Mouse (Mus musculus) MEL (cell line): ENCODE measurements around the gene Pi4kb. TPM values are rescaled to one million over a fixed set of nuclear protein-coding genes. Genes with fewer than 3 reads are reported as not detected.

Source experiments
- DNase-seq: peaks from one replicate; pipeline ENCODE4 v3.0.0; 2011; ENCODE audit warnings: low read depth, low spot score
- H3K27ac ChIP-seq: 2 replicates; pipeline ENCODE4 v1.5.1; 2012; ENCODE audit warnings: low read depth, mild to moderate bottlenecking, control low read depth, low read length, moderate library complexity; ENCODE audit not compliant: control insufficient read depth
- H3K27me3 ChIP-seq, 2 experiments: fragments of 150-350 bp in 1 of 2; sonication (generic) in 1 of 2; 2 replicates each; pipeline ENCODE4 v1.6.1; 2012; ENCODE audit warnings: low read length in 2 of 2, mild to moderate bottlenecking in 2 of 2, improper control_type of control experiment in 1 of 2, moderate library complexity in 1 of 2; ENCODE audit not compliant: insufficient read depth in 2 of 2, control insufficient read depth in 1 of 2
- H3K36me3 ChIP-seq, 2 experiments: 2 replicates each; pipeline ENCODE4 v1.6.1; 2012 to 2014; ENCODE audit warnings: low read length in 2 of 2, improper control_type of control experiment in 1 of 2, inconsistent platforms in 1 of 2, mild to moderate bottlenecking in 1 of 2; ENCODE audit not compliant: insufficient read depth in 2 of 2, control insufficient read depth in 1 of 2
- H3K4me1 ChIP-seq, 2 experiments: fragments of 150-350 bp in 1 of 2; sonication (generic) in 1 of 2; 2 replicates each; pipeline ENCODE4 v1.6.1; 2012; ENCODE audit warnings: low read length in 2 of 2, improper control_type of control experiment in 1 of 2, mild to moderate bottlenecking in 1 of 2; ENCODE audit not compliant: insufficient read depth in 2 of 2, control insufficient read depth in 1 of 2
- H3K4me3 ChIP-seq, 2 experiments: fragments of 150-350 bp in 1 of 2; sonication (generic) in 1 of 2; 2 replicates each; pipeline ENCODE4 v1.5.1; 2012; ENCODE audit warnings: low read depth in 2 of 2, low read length in 2 of 2, mild to moderate bottlenecking in 2 of 2, moderate library complexity in 2 of 2, control low read depth in 1 of 2, improper control_type of control experiment in 1 of 2; ENCODE audit not compliant: control insufficient read depth in 1 of 2, insufficient read depth in 1 of 2
- H3K79me2 ChIP-seq: 2 replicates; pipeline ENCODE4 v1.6.1; 2012; ENCODE audit warnings: mild to moderate bottlenecking, low read length, moderate library complexity; ENCODE audit not compliant: control insufficient read depth, poor library complexity, insufficient read depth
- H3K9ac ChIP-seq: 2 replicates; pipeline ENCODE4 v1.6.1; 2012; ENCODE audit warnings: low read depth, mild to moderate bottlenecking, control low read depth, low read length, moderate library complexity; ENCODE audit not compliant: control insufficient read depth, poor library complexity, severe bottlenecking
- H3K9me3 ChIP-seq: fragments of 150-350 bp; sonication (generic); replicated peaks from 2 replicates; pipeline ENCODE4 v1.6.1; 2012; ENCODE audit warnings: mild to moderate bottlenecking, low read length, improper control_type of control experiment, moderate library complexity; ENCODE audit not compliant: insufficient read depth
- BHLHE40 ChIP-seq: IDR thresholded peaks from 2 replicates; pipeline ENCODE4 v1.6.1; 2012; ENCODE audit warnings: low read depth, mild to moderate bottlenecking, inconsistent platforms, low read length, improper control_type of control experiment, borderline replicate concordance
- CHD1 ChIP-seq: IDR thresholded peaks from 2 replicates; pipeline ENCODE4 v1.6.1; 2012; ENCODE audit warnings: low read depth, mild to moderate bottlenecking, inconsistent platforms, low read length, improper control_type of control experiment
- CHD2 ChIP-seq: IDR thresholded peaks from 2 replicates; pipeline ENCODE4 v1.6.1; 2011; ENCODE audit warnings: low read length, improper control_type of control experiment
- CTCF ChIP-seq, 3 experiments: IDR thresholded peaks in 2 of 3; conservative IDR thresholded peaks in 1 of 3; 2 replicates each; pipeline ENCODE4 v1.5.1; 2011 to 2012; ENCODE audit warnings: low read length in 3 of 3, low read depth in 2 of 3, mild to moderate bottlenecking in 2 of 3, improper control_type of control experiment in 1 of 3, inconsistent platforms in 1 of 3, mixed read lengths in 1 of 3, moderate library complexity in 1 of 3; ENCODE audit not compliant: control insufficient read depth in 1 of 3, insufficient read depth in 1 of 3, poor library complexity in 1 of 3, severe bottlenecking in 1 of 3
- E2F4 ChIP-seq: IDR thresholded peaks from 2 replicates; pipeline ENCODE4 v1.6.1; 2011; ENCODE audit warnings: low read depth, low read length, improper control_type of control experiment, borderline replicate concordance
- ELF1 ChIP-seq: IDR thresholded peaks from 2 replicates; pipeline ENCODE4 v1.6.1; 2014; ENCODE audit warnings: low read depth, mild to moderate bottlenecking, inconsistent platforms, low read length, improper control_type of control experiment, moderate library complexity
- EP300 ChIP-seq, 2 experiments: IDR thresholded peaks; 2 replicates each; pipeline ENCODE4 v1.6.1; 2011; ENCODE audit warnings: improper control_type of control experiment in 2 of 2, low read length in 2 of 2, low read depth in 1 of 2, mild to moderate bottlenecking in 1 of 2
- GABPA ChIP-seq: IDR thresholded peaks from 2 replicates; pipeline ENCODE4 v1.6.1; 2012; ENCODE audit warnings: low read depth, mild to moderate bottlenecking, inconsistent platforms, low read length, improper control_type of control experiment, moderate library complexity
- GATA1 ChIP-seq: IDR thresholded peaks from 2 replicates; pipeline ENCODE4 v1.6.1; 2011; ENCODE audit warnings: low read depth, low read length, improper control_type of control experiment
- HCFC1 ChIP-seq: IDR thresholded peaks from 2 replicates; pipeline ENCODE4 v1.6.1; 2012; ENCODE audit warnings: low read depth, mild to moderate bottlenecking, inconsistent platforms, low read length, improper control_type of control experiment, moderate library complexity
- JUND ChIP-seq: IDR thresholded peaks from 2 replicates; pipeline ENCODE4 v1.6.1; 2011; ENCODE audit warnings: low read depth, mild to moderate bottlenecking, improper control_type of control experiment, low read length
- KAT2A ChIP-seq: conservative IDR thresholded peaks from 2 replicates; pipeline ENCODE4 v1.6.1; 2012; ENCODE audit warnings: low read depth, low read length, improper control_type of control experiment, inconsistent platforms
- MAFK ChIP-seq: IDR thresholded peaks from 2 replicates; pipeline ENCODE4 v1.6.1; 2011; ENCODE audit warnings: low read depth, mild to moderate bottlenecking, low read length, improper control_type of control experiment, borderline replicate concordance
- MAZ ChIP-seq: IDR thresholded peaks from 2 replicates; pipeline ENCODE4 v1.6.1; 2012; ENCODE audit warnings: low read depth, mild to moderate bottlenecking, inconsistent platforms, low read length, improper control_type of control experiment
- MEF2A ChIP-seq: IDR thresholded peaks from 2 replicates; pipeline ENCODE4 v1.6.1; 2014; ENCODE audit warnings: low read depth, mild to moderate bottlenecking, inconsistent platforms, low read length, improper control_type of control experiment; ENCODE audit not compliant: poor library complexity, insufficient replicate concordance, severe bottlenecking; ENCODE audit errors: extremely low read depth
- MXI1 ChIP-seq: IDR thresholded peaks from 2 replicates; pipeline ENCODE4 v1.6.1; 2011; ENCODE audit warnings: mild to moderate bottlenecking, low read depth, low read length, improper control_type of control experiment
- MYB ChIP-seq: IDR thresholded peaks from 2 replicates; pipeline ENCODE4 v1.6.1; 2011; ENCODE audit warnings: mild to moderate bottlenecking, low read depth, low read length, improper control_type of control experiment
- MYC ChIP-seq: IDR thresholded peaks from 2 replicates; pipeline ENCODE4 v1.6.1; 2011; ENCODE audit warnings: low read depth, mild to moderate bottlenecking, low read length, improper control_type of control experiment, moderate library complexity
- NELFE ChIP-seq: IDR thresholded peaks from 2 replicates; pipeline ENCODE4 v1.6.1; 2011; ENCODE audit warnings: low read depth, low read length, improper control_type of control experiment
- NRF1 ChIP-seq: IDR thresholded peaks from 2 replicates; pipeline ENCODE4 v1.6.1; 2014; ENCODE audit warnings: low read depth, mild to moderate bottlenecking, inconsistent platforms, low read length, improper control_type of control experiment, moderate library complexity; ENCODE audit not compliant: poor library complexity, insufficient read depth, severe bottlenecking
- POLR2A ChIP-seq, 2 experiments: IDR thresholded peaks; 2 replicates each; pipeline ENCODE4 v1.6.1; 2011 to 2012; ENCODE audit warnings: low read length in 2 of 2, mild to moderate bottlenecking in 2 of 2, control low read depth in 1 of 2, improper control_type of control experiment in 1 of 2, low read depth in 1 of 2, moderate library complexity in 1 of 2; ENCODE audit not compliant: control insufficient read depth in 1 of 2, insufficient read depth in 1 of 2, poor library complexity in 1 of 2
- POLR2AphosphoS2 ChIP-seq: IDR thresholded peaks from 2 replicates; pipeline ENCODE4 v1.6.1; 2011; ENCODE audit warnings: low read length, improper control_type of control experiment
- POLR2AphosphoS5 ChIP-seq: IDR thresholded peaks from 2 replicates; pipeline ENCODE4 v1.6.1; 2012; ENCODE audit warnings: low read depth, borderline replicate concordance, mild to moderate bottlenecking, inconsistent platforms, low read length, moderate library complexity, mixed read lengths
- RAD21 ChIP-seq: IDR thresholded peaks from 2 replicates; pipeline ENCODE4 v1.6.1; 2011; ENCODE audit warnings: mild to moderate bottlenecking, low read depth, low read length, improper control_type of control experiment
- RCOR1 ChIP-seq: IDR thresholded peaks from 2 replicates; pipeline ENCODE4 v1.6.1; 2012; ENCODE audit warnings: low read depth, mild to moderate bottlenecking, inconsistent platforms, low read length, improper control_type of control experiment
- SMC3 ChIP-seq: IDR thresholded peaks from 2 replicates; pipeline ENCODE4 v1.6.1; 2011; ENCODE audit warnings: low read depth, low read length, improper control_type of control experiment
- TAL1 ChIP-seq: IDR thresholded peaks from 2 replicates; pipeline ENCODE4 v1.6.1; 2012; ENCODE audit warnings: mild to moderate bottlenecking, inconsistent platforms, low read length, moderate library complexity, mixed read lengths
- TBP ChIP-seq: IDR thresholded peaks from 2 replicates; pipeline ENCODE4 v1.8.0; 2011; ENCODE audit warnings: low read depth, low read length, improper control_type of control experiment
- TCF12 ChIP-seq: IDR thresholded peaks from 2 replicates; pipeline ENCODE4 v1.6.1; 2014; ENCODE audit warnings: low read depth, mild to moderate bottlenecking, inconsistent platforms, low read length, improper control_type of control experiment, moderate library complexity
- UBTF ChIP-seq: IDR thresholded peaks from 2 replicates; pipeline ENCODE4 v1.6.1; 2012; ENCODE audit warnings: low read depth, mild to moderate bottlenecking, inconsistent platforms, low read length, improper control_type of control experiment, moderate library complexity, borderline replicate concordance; ENCODE audit not compliant: insufficient read depth
- USF1 ChIP-seq: IDR thresholded peaks from 2 replicates; pipeline ENCODE4 v1.6.1; 2014; ENCODE audit warnings: low read depth, mild to moderate bottlenecking, inconsistent platforms, low read length, improper control_type of control experiment, moderate library complexity
- USF2 ChIP-seq, 2 experiments: IDR thresholded peaks; 2 replicates each; pipeline ENCODE4 v1.6.1; 2011 to 2012; ENCODE audit warnings: improper control_type of control experiment in 2 of 2, low read length in 2 of 2, borderline replicate concordance in 1 of 2, inconsistent platforms in 1 of 2, low read depth in 1 of 2, mild to moderate bottlenecking in 1 of 2; ENCODE audit not compliant: insufficient read depth in 1 of 2
- ZC3H11A ChIP-seq: IDR thresholded peaks from 2 replicates; pipeline ENCODE4 v1.6.1; 2012; ENCODE audit warnings: low read depth, mild to moderate bottlenecking, inconsistent platforms, low read length, improper control_type of control experiment
- ZNF384 ChIP-seq: IDR thresholded peaks from 2 replicates; pipeline ENCODE4 v1.6.1; 2012; ENCODE audit warnings: low read depth, mild to moderate bottlenecking, inconsistent platforms, low read length, improper control_type of control experiment
- polyA plus RNA-seq, 2 experiments: library from polyadenylated mRNA; stranded (reverse) in 1 of 2; unstranded in 1 of 2; fragments of >175 nt in 1 of 2; fragments of >200 nt in 1 of 2; gene quantifications; 2 replicates each; pipeline versions ENCODE4 v1.2.1 to v1.2.4; 2012; ENCODE audit warnings: low replicate concordance in 2 of 2, low read depth in 1 of 2; ENCODE audit not compliant: insufficient read length in 2 of 2, insufficient read depth in 1 of 2, missing spikeins in 1 of 2
- total RNA-seq: library from RNA; depleted of rRNA; stranded (reverse); fragments of 300-350 nt; gene quantifications from 2 replicates; pipeline ENCODE4 v1.2.3, GENCODE M21; 2012

Pi4kb gene
- total and polyA plus RNA-seq, 3 experiments: 45.0 to 56.7 TPM; not detected in 1

- peaks cover 12 to 19% of the 10 kb centered on the region in 2 experiments for H3K4me1 ChIP-seq
- H3K4me3 ChIP-seq: peak within 1 kb of the TSS; percentile 80 to 83
- H3K36me3 ChIP-seq: peaks cover 5 to 26% of the 10 kb centered on the region in 2 experiments; a peak in 3 of 4 replicates
- peaks cover 3% of the 10 kb centered on the region for H3K79me2 ChIP-seq
- DNase-seq: peak; percentile 100
- H3K27ac ChIP-seq: peak within 1 kb of the TSS; percentile 90
- peak within 1 kb of the TSS; percentile 85 for H3K9ac ChIP-seq
- H3K9me3 ChIP-seq: no peaks in the 10 kb centered on the region
- no peaks in the 10 kb centered on the region for H3K27me3 ChIP-seq
- TF ChIP-seq KAT2A (no peak), E2F4 (peak; percentile 27; the same call in 1 of the 2 replicates), NELFE (peak; percentile 56; the same call in 1 of the 2 replicates), TAL1 (no peak), RCOR1 (no peak), SMC3 (no peak), CTCF (IDR thresholded peaks at IDR 0.05 in 2 of 3, conservative IDR thresholded peaks at IDR 0.05 in 1 of 3; ENCODE audit: control insufficient read depth in 1 of 3, insufficient read depth in 1 of 3, low read depth in 2 of 3, low read length in 3 of 3, poor library complexity in 1 of 3, severe bottlenecking in 1 of 3) (no peak), MYB (peak; percentile 81), MAFK (no peak), POLR2AphosphoS5 (no peak), EP300 (IDR thresholded peaks at IDR 0.05; ENCODE audit: low read depth in 1 of 2, low read length in 2 of 2) (peak in 1 of 2 experiments; percentile 56; a peak in 2 of 4 replicates), USF1 (peak; percentile 45; the same call in 1 of the 2 replicates), NRF1 (peak; percentile 34; the same call in 1 of the 2 replicates), TBP (0 out of 2 replicates have a peak, but pooled peaks have one; percentile 7), UBTF (no peak), MAZ (0 out of 2 replicates have a peak, but pooled peaks have one; percentile 49), CHD2 (peak; percentile 99), TCF12 (peak; percentile 23; the same call in 1 of the 2 replicates), GABPA (no peak), GATA1 (peak; percentile 1; the same call in 1 of the 2 replicates), MYC (peak; percentile 79), BHLHE40 (peak; percentile 84), MEF2A (no peak), MXI1 (peak; percentile 88), POLR2AphosphoS2 (peak; percentile 59; the same call in 1 of the 2 replicates), ELF1 (peak; percentile 58; the same call in 1 of the 2 replicates), ZC3H11A (no peak), CHD1 (no peak), HCFC1 (peak; percentile 56), POLR2A (IDR thresholded peaks at IDR 0.05; ENCODE audit: control insufficient read depth in 1 of 2, insufficient read depth in 1 of 2, low read depth in 1 of 2, low read length in 2 of 2, poor library complexity in 1 of 2) (peak; percentile 45 to 71; a peak in 2 of 4 replicates), ZNF384 (peak; percentile 53; the same call in 1 of the 2 replicates), USF2 (IDR thresholded peaks at IDR 0.05; ENCODE audit: borderline replicate concordance in 1 of 2, insufficient read depth in 1 of 2, low read depth in 1 of 2, low read length in 2 of 2) (no peak), JUND (no peak), RAD21 (no peak)
Observed at GRCm38 (mm10) chr3:94953764-94954616, 20.5 kb upstream of the Pi4kb start, which contains the start of gene Rfx5. TSS of gene Rfx5 (plus strand) at chr3:94954075.
